Mouse (Mus musculus) embryonic facial prominence, embryonic 12.5 days (tissue): ENCODE measurements around the gene Pomt2. TPM values are rescaled to one million over a fixed set of nuclear protein-coding genes. Genes with fewer than 3 reads are reported as not detected.
"Not testable (repeated sequence)": the region's sequence is repeated elsewhere in the genome, so short reads cannot be mapped to it uniquely, and the experiment has no call there.

Experiments
- ATAC-seq: fragments of 200-750 bp; cut with Nextera tagmentation; 2 replicates; pipeline ENCODE4 v1.8.0; 2017; ENCODE audit not compliant: insufficient number of reproducible peaks, insufficient read depth, low FRiP score, low TSS enrichment
- H3K27ac ChIP-seq: fragments of 300-500 bp; sonication (generic); 2 replicates; pipeline ENCODE4 v1.5.1; 2016; ENCODE audit warnings: mild to moderate bottlenecking
- H3K27me3 ChIP-seq: fragments of 300-500 bp; sonication (generic); 2 replicates; pipeline ENCODE4 v1.6.1; 2016; ENCODE audit warnings: mild to moderate bottlenecking, moderate library complexity
- H3K36me3 ChIP-seq: fragments of 300-500 bp; sonication (generic); 2 replicates; pipeline ENCODE4 v1.6.1; 2016; ENCODE audit warnings: mild to moderate bottlenecking
- H3K4me1 ChIP-seq: fragments of 300-500 bp; sonication (generic); 2 replicates; pipeline ENCODE4 v1.6.1; 2016
- H3K4me2 ChIP-seq: fragments of 300-500 bp; sonication (generic); replicated peaks from 2 replicates; pipeline ENCODE4 v1.6.1; 2016; ENCODE audit warnings: mild to moderate bottlenecking, moderate library complexity
- H3K4me3 ChIP-seq: fragments of 300-500 bp; sonication (generic); 2 replicates; pipeline ENCODE4 v1.5.1; 2016; ENCODE audit warnings: mild to moderate bottlenecking
- H3K9ac ChIP-seq: fragments of 300-500 bp; sonication (generic); 2 replicates; pipeline ENCODE4 v1.6.1; 2016; ENCODE audit warnings: mild to moderate bottlenecking, moderate library complexity
- H3K9me3 ChIP-seq: fragments of 300-500 bp; sonication (generic); 2 replicates; pipeline ENCODE4 v1.6.1; 2016; ENCODE audit warnings: mild to moderate bottlenecking, moderate library complexity
- WGBS: fragments of 180-500 bp; shearing (Covaris S2); methylation state at CpG from one replicate; pipeline ENCODE4 v1.1.7; 2016; 5-methylcytosine and 5-hydroxymethylcytosine counted together
- polyA plus RNA-seq: library from polyadenylated mRNA; unstranded; fragments of >200 nt; fragmentation: Nextera tagmentation; extraction: Ambion mirVana; gene quantifications from 2 replicates; pipeline ENCODE4 v1.2.1, GENCODE M21; 2016

The Pomt2 gene
- 15.4 and 17.3 TPM in 2 replicates for polyA plus RNA-seq

- Histone ChIP-seq H3K36me3 (0 out of 2 replicates have a peak, but pooled peaks cover 7% of the 10 kb centered on the region), H3K27me3 (no peaks in the 10 kb centered on the region), H3K4me2 (peak within 1 kb of the TSS; percentile 66), H3K9ac (peak within 1 kb of the TSS; percentile 58), H3K4me1 (peaks cover 15% of the 10 kb centered on the region), H3K27ac (peak within 1 kb of the TSS; percentile 96), H3K9me3 (no peaks in the 10 kb centered on the region), H3K4me3 (peak within 1 kb of the TSS; percentile 76)
- under 1% methylated on average over 61 of the region's 61 CpGs for WGBS
- peak; percentile 97 for ATAC-seq
Observed at GRCm38 (mm10) chr12:87147395-87148089, at the start of gene Pomt2. Gene Pomt2 (minus strand): TSS chr12:87147968.

- H3K4me1 ChIP-seq = peaks cover 15% of the 10 kb centered on the region; the same call in 1 of the 2 replicates
- no peaks in the 10 kb centered on the region for H3K27me3 ChIP-seq
- no peak overlapping the region for H3K4me3 ChIP-seq
- no peak overlapping the region for H3K9ac ChIP-seq
- no peak overlapping the region for H3K27ac ChIP-seq
- ATAC-seq = no peak
- no peaks in the 10 kb centered on the region for H3K36me3 ChIP-seq
- no peak overlapping the region for H3K4me2 ChIP-seq
- H3K9me3 ChIP-seq = no peaks in the 10 kb centered on the region
Observed at GRCm38 (mm10) chr12:87196310-87196709, 48.5 kb upstream of the Pomt2 start.

GRCm38 (mm10) chr12:87195069-87195468, 47.3 kb upstream of the Pomt2 start:
- ATAC-seq = no peak
- Histone ChIP-seq H3K4me3 (no peak overlapping the region), H3K9me3 (no peaks in the 10 kb centered on the region), H3K36me3 (no peaks in the 10 kb centered on the region), H3K9ac (no peak overlapping the region), H3K27me3 (no peaks in the 10 kb centered on the region), H3K4me2 (no peak overlapping the region), H3K4me1 (peaks cover 15% of the 10 kb centered on the region; the same call in 1 of the 2 replicates), H3K27ac (no peak overlapping the region)
- WGBS = 75% methylated on average over 1 of the region's 1 CpGs

GRCm38 (mm10) chr12:87193008-87193407, 45.2 kb upstream of the Pomt2 start:
- Histone ChIP-seq H3K9me3 (no peaks in the 10 kb centered on the region), H3K9ac (no peak overlapping the region), H3K27me3 (no peaks in the 10 kb centered on the region), H3K4me1 (0 out of 2 replicates have a peak, but pooled peaks cover 6% of the 10 kb centered on the region), H3K36me3 (no peaks in the 10 kb centered on the region), H3K27ac (no peak overlapping the region), H3K4me3 (no peak overlapping the region), H3K4me2 (no peak overlapping the region)
- 87% methylated on average over 3 of the region's 3 CpGs for WGBS
- no peak for ATAC-seq

GRCm38 (mm10) chr12:87177631-87178030, 29.9 kb upstream of the Pomt2 start:
- no peak overlapping the region for H3K27ac ChIP-seq
- no peak for ATAC-seq
- H3K9me3 ChIP-seq = no peaks in the 10 kb centered on the region
- H3K9ac ChIP-seq = no peak overlapping the region
- no peaks in the 10 kb centered on the region for H3K27me3 ChIP-seq
- H3K4me1 ChIP-seq = peaks cover 31% of the 10 kb centered on the region
- H3K4me2 ChIP-seq = no peak overlapping the region
- WGBS = 92% methylated on average over 4 of the region's 4 CpGs
- H3K4me3 ChIP-seq = no peak overlapping the region
- no peaks in the 10 kb centered on the region for H3K36me3 ChIP-seq

GRCm38 (mm10) chr12:87175194-87175946, 27.6 kb upstream of the Pomt2 start:
- H3K4me3 ChIP-seq = no peak overlapping the region
- peaks cover 31% of the 10 kb centered on the region for H3K4me1 ChIP-seq
- no peaks in the 10 kb centered on the region for H3K27me3 ChIP-seq
- 0 out of 2 replicates have a peak overlapping the region, but pooled peaks have one; percentile 2 for H3K4me2 ChIP-seq
- WGBS = 33% methylated on average over 4 of the region's 4 CpGs
- no peak overlapping the region for H3K9ac ChIP-seq
- peak; percentile 85 for ATAC-seq
- no peaks in the 10 kb centered on the region for H3K9me3 ChIP-seq
- H3K36me3 ChIP-seq = peaks cover 10% of the 10 kb centered on the region
- peak overlapping the region; percentile 72 for H3K27ac ChIP-seq

- H3K9ac ChIP-seq = no peak overlapping the region
- WGBS = 88% methylated on average over 5 of the region's 5 CpGs
- no peaks in the 10 kb centered on the region for H3K27me3 ChIP-seq
Observed at GRCm38 (mm10) chr12:87160815-87161214, 13.0 kb upstream of the Pomt2 start.

GRCm38 (mm10) chr12:87160310-87160709, 12.5 kb upstream of the Pomt2 start:
- WGBS = 75% methylated on average over 1 of the region's 1 CpGs
- Histone ChIP-seq H3K27ac (no peak overlapping the region), H3K4me3 (no peak overlapping the region), H3K9ac (no peak overlapping the region), H3K4me1 (no peaks in the 10 kb centered on the region), H3K9me3 (no peaks in the 10 kb centered on the region), H3K36me3 (peaks cover 22% of the 10 kb centered on the region), H3K4me2 (no peak overlapping the region), H3K27me3 (no peaks in the 10 kb centered on the region)
- no peak for ATAC-seq

More at GRCm38 (mm10) chr12:87160815-87161214, 13.0 kb upstream of the Pomt2 start:
- Histone ChIP-seq H3K36me3 (peaks cover 19% of the 10 kb centered on the region), H3K9me3 (no peaks in the 10 kb centered on the region), H3K4me1 (no peaks in the 10 kb centered on the region), H3K4me2 (no peak overlapping the region), H3K27ac (no peak overlapping the region), H3K4me3 (no peak overlapping the region)
- no peak for ATAC-seq

GRCm38 (mm10) chr12:87158099-87158498, 10.3 kb upstream of the Pomt2 start:
- 57% methylated on average over 7 of the region's 7 CpGs for WGBS
- H3K27me3 ChIP-seq = no peaks in the 10 kb centered on the region
- no peaks in the 10 kb centered on the region for H3K4me1 ChIP-seq
- H3K4me3 ChIP-seq = no peak overlapping the region
- H3K27ac ChIP-seq = no peak overlapping the region
- no peak overlapping the region for H3K4me2 ChIP-seq
- H3K9me3 ChIP-seq = no peaks in the 10 kb centered on the region
- ATAC-seq = no peak
- H3K36me3 ChIP-seq = peaks cover 10% of the 10 kb centered on the region
- H3K9ac ChIP-seq = no peak overlapping the region

- Histone ChIP-seq H3K4me2 (no peak overlapping the region), H3K27me3 (no peaks in the 10 kb centered on the region), H3K4me1 (no peaks in the 10 kb centered on the region), H3K9ac (no peak overlapping the region), H3K36me3 (peaks cover 10% of the 10 kb centered on the region), H3K27ac (no peak overlapping the region), H3K4me3 (no peak overlapping the region), H3K9me3 (no peaks in the 10 kb centered on the region)
- 51% methylated on average over 4 of the region's 4 CpGs for WGBS
- ATAC-seq = no peak
Observed at GRCm38 (mm10) chr12:87157361-87157760, 9.6 kb upstream of the Pomt2 start.

- not testable (repeated sequence) for H3K27me3 ChIP-seq
Observed at GRCm38 (mm10) chr12:87154448-87154847, 6.7 kb upstream of the Pomt2 start.

GRCm38 (mm10) chr12:87149471-87149870, 1.7 kb upstream of the Pomt2 start:
- ATAC-seq = no peak
- Histone ChIP-seq H3K9me3 (no peaks in the 10 kb centered on the region), H3K4me1 (peaks cover 15% of the 10 kb centered on the region), H3K27me3 (no peaks in the 10 kb centered on the region), H3K36me3 (0 out of 2 replicates have a peak, but pooled peaks cover 7% of the 10 kb centered on the region), H3K4me3 (no peak overlapping the region), H3K27ac (no peak overlapping the region), H3K9ac (no peak overlapping the region), H3K4me2 (no peak overlapping the region)
- 96% methylated on average over 5 of the region's 5 CpGs for WGBS

More at GRCm38 (mm10) chr12:87154448-87154847, 6.7 kb upstream of the Pomt2 start:
- H3K27ac ChIP-seq, H3K4me3 ChIP-seq, H3K9me3 ChIP-seq, H3K4me1 ChIP-seq, ATAC-seq, H3K4me2 ChIP-seq, H3K9ac ChIP-seq, H3K36me3 ChIP-seq: not testable (repeated sequence)
- WGBS = 86% methylated on average over 4 of the region's 4 CpGs
